Mouse (Mus musculus): ENCODE data around the gene Acta2.
A peak's percentile ranks its signal among the peaks of the same experiment; 100 is the strongest.

Gene Acta2

GRCm38 (mm10) chr19:34254880-34255681, at the start of gene Acta2:
Gene Acta2, minus strand, starts transcription at chr19:34255590.
- DNase-seq, result no peak

- no peak for DNase-seq
These were observed 49.5 kb upstream of the Acta2 start for GRCm38 (mm10) chr19:34304917-34305316.

DNA sequence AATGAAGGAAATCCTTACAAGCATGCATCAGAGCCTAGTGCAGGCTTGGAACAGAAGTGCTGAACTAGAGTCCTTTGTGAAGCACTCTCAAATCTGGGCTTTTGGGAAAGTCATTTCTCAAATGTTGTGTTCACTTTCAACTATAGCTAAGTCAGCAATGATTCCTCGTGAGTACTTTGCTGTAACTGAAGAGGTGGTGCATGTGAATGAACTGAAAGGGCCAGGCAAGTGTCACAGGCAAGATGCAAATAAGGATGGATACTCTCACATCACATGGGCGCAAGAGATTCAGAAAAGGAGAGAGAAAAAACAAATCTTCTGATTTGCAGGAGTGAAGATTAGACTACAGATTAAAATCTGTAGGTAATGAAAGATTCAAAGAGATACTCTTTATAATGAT, 45.0 kb upstream of the Acta2 start:
- DNase-seq, result no peak

- no peak for DNase-seq
These were observed 43.8 kb upstream of the Acta2 start for GRCm38 (mm10) chr19:34299229-34299628.

- no peak for DNase-seq
These were observed 43.1 kb upstream of the Acta2 start for GRCm38 (mm10) chr19:34298531-34298930.

- no peak for DNase-seq
These were observed 40.1 kb upstream of the Acta2 start for GRCm38 (mm10) chr19:34295442-34295841.

DNA sequence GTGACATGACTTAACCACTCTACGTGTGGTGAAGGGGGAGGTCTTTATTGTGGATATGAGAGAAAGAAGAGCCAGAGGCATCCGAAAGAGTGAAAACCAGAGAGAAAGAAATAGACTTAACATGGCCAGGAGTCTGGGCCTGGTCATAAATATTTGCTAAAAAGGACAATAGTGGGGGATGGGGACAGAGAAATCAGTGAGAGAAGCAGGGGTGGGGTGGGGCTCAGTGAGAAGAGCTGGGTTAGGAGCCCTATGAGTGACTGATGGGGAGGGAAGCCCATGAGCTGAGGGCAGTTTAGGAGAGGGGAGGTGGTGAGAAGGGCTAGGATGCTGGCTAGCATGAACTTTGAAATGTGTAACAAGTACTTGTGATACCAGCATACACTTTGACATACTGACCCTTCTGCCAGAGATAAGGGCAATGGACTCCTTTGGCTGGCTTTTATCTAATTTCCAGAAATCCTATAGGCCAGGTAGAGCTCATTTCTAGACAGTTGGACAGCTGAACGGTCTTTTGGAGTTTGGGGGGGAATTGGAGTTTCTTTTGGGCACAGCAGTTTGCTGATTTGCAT, 38.1 kb upstream of the Acta2 start:
- DNase-seq, result no peak

DNA sequence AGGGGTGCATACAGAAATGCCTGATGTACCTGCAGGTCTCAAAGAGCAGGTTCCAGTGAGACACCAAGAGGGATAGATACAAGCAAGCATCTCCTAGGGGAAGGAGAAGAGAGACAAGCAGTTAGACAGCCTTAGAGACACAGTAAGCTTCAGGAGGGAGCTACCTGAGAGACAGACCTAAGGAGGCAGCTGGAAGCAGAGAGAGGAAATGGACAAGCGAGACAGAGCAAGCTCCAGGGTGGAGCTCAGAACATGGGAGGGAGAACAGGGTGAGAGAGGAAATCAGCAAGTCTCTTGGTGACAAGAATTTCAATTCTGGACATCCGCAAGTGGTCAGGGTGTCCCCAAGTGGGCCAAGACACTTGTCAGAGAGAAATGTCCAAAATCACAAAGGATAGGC, 37.3 kb upstream of the Acta2 start:
- no peak for DNase-seq

GRCm38 (mm10) chr19:34291956-34292355, 36.6 kb upstream of the Acta2 start:
- no peak for DNase-seq

- DNase-seq, result no peak
These were observed 36.0 kb upstream of the Acta2 start for GRCm38 (mm10) chr19:34291379-34291778.

- no peak for DNase-seq
These were observed 35.5 kb upstream of the Acta2 start for GRCm38 (mm10) chr19:34290872-34291341.

DNA sequence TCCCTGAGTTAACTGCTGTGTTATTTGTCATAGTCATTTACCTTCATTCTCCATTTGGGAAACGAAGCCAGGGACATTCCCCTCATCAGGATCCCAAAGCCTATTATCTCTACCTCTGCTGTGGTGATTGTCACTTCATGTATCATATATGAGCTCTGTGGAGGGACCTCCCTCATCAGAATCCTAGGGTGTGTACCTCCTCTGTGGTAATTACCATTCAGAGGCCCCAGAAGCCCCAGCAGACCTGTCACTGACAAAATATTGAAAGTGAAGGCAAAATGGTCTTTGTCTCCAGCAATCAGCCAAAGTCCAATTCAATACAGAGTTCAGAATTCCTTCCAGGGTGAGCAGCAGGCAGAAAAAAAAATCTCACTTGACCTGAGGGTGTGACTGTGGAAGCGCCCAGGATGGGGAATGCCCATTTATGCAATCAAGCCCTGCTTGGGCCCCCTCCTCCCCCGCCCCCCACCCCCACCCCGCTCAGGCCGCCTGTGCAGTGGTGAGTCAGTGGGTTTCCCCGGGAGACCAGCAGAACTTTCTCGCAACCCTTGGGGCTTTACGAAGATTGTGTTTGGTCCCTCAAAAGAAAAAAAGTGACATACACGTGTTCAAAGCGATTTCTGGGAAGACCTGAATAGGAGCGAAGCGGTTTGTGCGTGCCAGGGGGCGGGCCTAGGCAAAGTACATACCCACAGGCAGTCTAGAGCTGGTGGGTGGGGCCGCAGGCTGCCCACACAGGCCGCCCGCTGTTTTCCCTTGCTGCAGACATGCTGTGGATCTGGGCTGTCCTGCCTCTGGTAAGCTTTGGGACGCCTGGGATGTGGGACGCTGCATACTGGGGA, 34.8 kb upstream of the Acta2 start, which contains the start of gene Fas:
TSS of gene Fas (plus strand) at position 719 of the 842 bp plus-strand sequence.
- DNase-seq, result peak; percentile 30 to 62

DNA sequence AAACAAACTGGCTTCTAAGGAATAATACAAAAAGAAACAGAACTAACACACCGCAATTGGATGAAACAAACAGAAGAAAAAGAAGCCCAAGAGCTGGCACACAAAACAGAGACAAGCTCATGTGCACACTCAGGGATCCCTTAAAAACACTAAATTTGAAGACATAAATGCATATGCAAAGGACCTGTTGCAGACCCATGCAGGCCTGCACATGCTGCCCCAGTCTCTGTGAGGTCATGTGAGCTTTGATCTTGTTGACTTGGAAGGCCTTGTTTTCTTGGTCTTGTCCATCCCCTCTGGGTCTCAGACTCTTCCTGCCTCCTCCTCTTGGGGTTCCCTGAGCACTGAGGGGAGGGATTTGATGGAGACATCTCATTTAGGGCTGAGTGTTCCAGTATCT, 33.3 kb upstream of the Acta2 start:
- DNase-seq, result no peak

DNA sequence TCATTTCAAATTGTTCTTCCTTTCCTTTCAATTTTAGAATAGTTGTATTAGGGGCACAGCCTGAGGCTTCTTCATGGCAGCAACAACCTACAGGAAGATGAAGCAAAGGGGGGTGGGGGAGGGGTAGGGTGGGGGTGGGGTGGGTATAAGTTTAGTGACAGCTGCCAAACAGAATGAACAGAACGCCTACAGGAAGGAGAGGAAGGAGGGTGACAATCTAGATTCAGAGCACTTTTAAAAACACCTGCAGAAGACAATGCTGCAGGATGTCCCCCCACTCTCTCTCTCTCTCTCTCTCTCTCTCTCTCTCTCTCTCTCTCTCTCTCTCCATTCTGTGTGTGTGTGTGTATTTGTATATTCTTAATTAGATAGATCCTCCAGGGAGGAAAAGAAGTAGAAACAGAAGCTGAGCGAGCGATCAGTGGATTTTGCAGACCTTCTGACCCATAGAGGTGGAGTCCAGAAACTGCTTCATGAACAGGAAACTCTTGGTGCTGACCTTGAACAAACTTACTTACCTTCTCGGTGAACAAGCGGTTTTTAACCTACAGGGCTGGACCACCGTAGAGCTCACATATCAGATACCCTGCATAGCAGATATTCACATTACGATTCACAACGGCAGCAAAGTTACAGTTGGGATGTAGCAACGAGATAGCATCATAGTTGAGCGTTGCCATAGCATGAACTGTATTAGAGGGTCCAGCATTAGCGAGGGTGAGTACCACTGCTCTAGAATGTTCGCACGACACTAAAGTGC, 32.4 kb upstream of the Acta2 start:
- no peak for DNase-seq

DNA sequence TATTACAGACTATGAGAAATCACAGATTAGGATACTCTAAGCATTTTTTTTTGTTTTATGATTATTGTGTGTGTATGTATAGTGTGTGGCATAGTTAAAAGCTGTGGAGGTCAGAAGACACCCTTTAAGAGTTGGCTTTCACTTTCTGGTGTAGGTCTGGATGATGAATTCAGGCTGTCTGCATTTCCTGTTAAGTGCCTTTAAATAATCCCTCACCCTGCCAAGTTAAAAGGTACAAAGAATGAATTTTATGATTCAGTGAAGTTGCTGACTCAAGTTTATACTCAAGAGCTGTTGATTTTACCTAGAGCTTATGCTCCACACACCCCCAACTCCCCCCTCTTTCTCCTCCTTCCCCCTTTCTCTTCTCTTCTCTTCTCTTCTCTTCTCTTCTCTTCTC, 31.8 kb upstream of the Acta2 start:
- DNase-seq, result no peak

DNA sequence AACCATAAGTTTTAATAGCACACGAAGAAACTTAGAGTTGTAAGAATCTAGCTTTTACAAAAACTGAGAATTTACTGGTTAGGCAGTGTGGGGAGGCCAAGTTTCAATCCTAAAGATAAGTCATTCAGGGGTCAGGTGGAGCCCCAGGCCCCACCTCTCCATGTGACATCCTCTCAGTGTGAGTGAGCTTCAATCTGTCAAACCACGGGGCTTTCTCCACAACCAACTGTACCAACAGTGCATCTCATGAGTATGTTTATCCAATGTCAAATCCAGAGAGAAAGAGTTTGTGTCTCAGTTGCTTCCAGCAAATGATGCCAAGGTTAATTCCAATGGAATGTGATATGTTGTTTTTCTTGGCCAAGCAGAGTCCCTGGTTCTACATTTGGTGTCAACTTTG, 29.4 kb upstream of the Acta2 start:
- DNase-seq, result no peak

- DNase-seq, result peak; percentile 59 to 60
These were observed 29.0 kb upstream of the Acta2 start for GRCm38 (mm10) chr19:34284383-34284782.

DNA sequence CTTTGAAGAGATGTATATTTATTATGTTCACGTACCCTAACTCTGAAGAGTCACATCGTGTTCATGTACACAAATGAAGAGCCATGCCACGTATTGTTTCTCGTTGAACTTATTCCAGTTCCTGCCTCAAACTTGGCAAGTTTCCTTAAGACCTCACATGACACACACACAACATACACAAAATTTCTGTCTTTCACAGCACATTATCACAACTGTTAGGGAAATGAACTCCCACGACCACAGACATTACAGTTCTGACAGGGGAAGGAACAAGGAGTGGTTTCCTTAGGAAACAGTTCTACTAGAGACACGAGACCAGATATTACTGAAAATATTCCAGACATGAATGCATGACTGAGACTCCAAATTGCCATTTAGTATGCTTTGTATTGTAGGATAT, 28.2 kb upstream of the Acta2 start:
- no peak for DNase-seq

DNA sequence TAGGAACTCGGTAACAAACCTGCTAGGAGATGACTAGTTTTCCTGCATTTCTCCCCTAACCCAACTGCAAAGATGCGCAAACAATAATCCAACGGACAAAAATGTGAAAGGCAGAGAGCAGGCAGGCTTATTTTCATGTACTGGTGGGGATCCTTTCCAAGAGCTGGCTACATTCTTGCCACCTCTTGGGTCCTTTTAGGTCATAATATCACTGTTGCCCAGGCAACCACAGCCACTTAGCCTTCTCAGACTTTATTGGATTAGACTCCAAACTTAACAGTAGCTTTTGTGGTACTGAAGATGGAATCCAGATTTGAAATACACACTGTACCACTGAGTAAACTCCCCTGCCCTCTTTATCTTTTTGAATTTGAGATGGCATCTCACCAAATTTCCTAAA, 22.7 kb upstream of the Acta2 start:
- DNase-seq, result peak in 1 of 2 experiments; percentile 7

DNA sequence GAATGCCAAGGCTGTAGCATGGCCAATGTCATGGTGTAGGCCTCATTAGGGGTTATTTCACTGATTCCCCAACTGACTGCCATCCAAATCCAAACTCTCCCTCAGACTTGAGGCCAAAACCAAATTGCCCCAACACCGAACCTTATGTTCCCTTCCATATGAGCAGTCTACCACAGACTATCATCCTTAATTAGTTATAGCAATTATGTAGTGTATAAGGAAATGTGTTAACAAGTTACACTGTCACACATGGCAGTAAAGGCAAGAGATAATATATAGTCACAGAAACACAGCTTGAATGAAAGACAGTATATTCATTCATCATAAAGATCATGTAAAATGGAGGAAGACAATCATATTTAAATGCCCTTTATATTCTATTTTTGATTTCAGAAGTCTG, 17.7 kb upstream of the Acta2 start:
- no peak for DNase-seq

- no peak for DNase-seq
These were observed 15.6 kb upstream of the Acta2 start for GRCm38 (mm10) chr19:34270824-34271464.

DNA sequence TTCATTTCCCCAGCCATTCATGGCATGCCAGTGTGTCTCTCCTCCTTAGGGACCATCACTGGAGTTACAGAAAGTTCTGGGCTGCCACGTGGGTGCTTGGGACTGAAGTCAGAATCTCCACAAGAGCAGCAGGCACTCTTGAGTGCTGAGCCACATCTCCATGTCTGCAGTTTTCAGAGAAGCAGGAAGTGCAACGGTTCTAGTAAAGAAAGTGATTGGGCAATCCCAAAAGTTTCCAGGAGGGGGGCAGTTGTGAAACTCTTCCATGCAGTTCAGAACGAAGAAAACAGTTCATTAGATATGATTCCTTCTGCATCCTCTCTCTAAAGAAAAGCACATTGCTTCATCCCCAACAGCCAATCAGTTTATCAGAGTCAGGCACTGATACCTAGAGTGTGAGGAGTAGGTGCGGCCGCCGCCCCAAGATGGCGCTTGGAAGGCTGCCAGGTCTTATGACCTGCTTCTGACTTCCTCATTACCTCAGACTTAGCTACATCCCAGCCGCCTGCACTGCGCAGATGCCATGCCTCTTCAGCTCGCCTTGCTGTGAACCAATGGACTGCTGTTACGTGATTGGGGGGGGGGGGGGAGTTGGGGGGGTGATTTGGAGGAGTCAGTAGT, 14.8 kb upstream of the Acta2 start:
- DNase-seq, result peak in 1 of 2 experiments; percentile 6

Data from cerebellum, postnatal 10 days (tissue).